Mouse (Mus musculus) lung, postnatal 10 days (tissue): Measurements from ENCODE around the gene Smad1.
"Not testable (repeated sequence)": the region's sequence is repeated elsewhere in the genome, so short reads cannot be mapped to it uniquely, and the experiment has no call there.

Experiments
- DNase-seq: peaks from one replicate; pipeline ENCODE4 v3.0.0; 2021

The Smad1 gene

GRCm38 (mm10) chr8:79398994-79399650, at the start of gene Smad1:
Gene Smad1 (minus strand): TSS chr8:79399518.
- peak; percentile 97 for DNase-seq

GRCm38 (mm10) chr8:79447260-79447853, 48.0 kb upstream of the Smad1 start:
- no peak for DNase-seq

- no peak for DNase-seq
Observed at GRCm38 (mm10) chr8:79443460-79444098, 44.3 kb upstream of the Smad1 start.

GRCm38 (mm10) chr8:79433953-79434500, 34.7 kb upstream of the Smad1 start:
- DNase-seq, result peak; percentile 5

DNA sequence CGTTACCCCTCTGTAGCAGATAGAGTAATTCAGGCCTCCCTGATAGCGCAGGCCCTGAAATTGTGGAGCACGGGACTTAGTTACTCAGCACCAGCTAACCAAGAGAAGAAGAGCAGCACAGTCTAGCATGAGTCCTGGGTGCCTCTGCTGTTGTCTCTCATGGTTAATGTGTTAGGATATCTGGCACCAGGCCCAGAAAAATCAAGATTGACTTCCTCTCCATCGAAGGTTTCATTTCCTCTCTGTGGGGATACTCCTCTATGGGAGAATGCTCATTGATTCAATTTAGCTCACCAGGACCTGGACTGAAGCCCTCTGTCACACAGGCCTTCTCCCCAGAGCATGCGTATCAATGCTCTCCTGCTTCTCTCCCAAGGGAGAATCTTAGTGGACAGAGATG, 15.6 kb upstream of the Smad1 start:
- DNase-seq, result peak; percentile 50

- DNase-seq, result no peak
Observed at GRCm38 (mm10) chr8:79410501-79410900, 11.2 kb upstream of the Smad1 start.

DNA sequence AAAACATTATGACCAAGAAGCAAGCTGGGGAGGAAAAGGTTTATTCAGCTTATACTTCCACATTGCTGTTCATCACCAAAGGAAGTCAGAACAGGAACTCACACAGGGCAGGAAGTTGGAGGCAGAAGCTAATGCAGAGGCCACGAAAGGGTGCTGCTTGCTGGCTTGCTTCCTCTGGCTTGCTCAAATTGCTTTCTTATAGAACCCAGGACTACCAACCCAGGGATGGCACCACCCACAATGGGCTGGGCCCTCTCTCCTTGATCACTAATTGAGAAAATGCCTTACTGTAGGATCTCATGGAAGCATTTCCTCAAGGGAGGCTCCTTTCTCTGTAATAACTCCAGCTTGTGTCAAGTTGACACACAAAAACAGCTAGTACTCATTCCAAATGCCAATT, 8.0 kb upstream of the Smad1 start:
- not testable (repeated sequence) for DNase-seq

- DNase-seq, result no peak
Observed at GRCm38 (mm10) chr8:79404895-79405557, 5.7 kb upstream of the Smad1 start.

- DNase-seq, result no peak
Observed at GRCm38 (mm10) chr8:79400671-79401070, 1.4 kb upstream of the Smad1 start.

GRCm38 (mm10) chr8:79398251-79398981, 902 bp downstream of the Smad1 start:
- peak; percentile 69 for DNase-seq

GRCm38 (mm10) chr8:79397705-79398250, 1.5 kb downstream of the Smad1 start:
- DNase-seq, result peak; percentile 30

DNA sequence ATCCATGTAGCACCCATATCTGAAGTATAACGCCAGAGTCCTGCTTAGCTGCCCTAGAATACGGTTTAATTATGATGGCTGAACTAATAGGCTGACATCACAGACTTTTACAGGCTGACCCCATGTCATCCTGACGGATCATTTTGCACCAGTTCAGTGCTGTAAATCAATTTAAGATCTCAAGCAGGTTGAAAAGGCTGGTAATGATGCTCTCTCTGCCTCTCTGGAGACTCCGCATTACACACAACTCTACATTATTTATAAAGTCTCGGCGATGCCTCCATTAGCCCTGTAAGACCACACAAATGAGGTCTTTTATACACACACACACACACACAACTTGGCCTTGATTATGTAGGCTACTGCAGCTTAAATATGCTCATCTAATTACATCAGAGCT, 2.4 kb downstream of the Smad1 start:
- no peak for DNase-seq

DNA sequence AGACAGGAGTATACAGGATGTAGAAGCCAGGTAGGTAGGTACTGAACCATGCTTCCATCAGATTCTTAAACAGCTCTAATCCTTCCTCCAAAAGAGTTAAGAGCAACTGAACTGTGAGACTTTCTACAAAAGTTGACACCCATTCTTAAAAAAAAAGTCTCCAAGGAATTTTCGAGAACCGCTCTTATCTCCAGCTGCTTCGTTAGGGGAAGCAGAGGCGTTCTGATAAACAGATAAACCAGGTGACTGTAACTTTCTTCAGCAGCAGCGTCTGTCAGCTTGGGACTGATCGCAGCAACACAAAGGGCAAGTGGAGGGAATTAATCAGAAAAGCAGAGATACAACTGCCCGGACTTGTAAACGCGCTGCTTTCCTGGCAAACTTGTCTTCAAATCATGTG, 5.3 kb downstream of the Smad1 start:
- DNase-seq, result no peak

DNA sequence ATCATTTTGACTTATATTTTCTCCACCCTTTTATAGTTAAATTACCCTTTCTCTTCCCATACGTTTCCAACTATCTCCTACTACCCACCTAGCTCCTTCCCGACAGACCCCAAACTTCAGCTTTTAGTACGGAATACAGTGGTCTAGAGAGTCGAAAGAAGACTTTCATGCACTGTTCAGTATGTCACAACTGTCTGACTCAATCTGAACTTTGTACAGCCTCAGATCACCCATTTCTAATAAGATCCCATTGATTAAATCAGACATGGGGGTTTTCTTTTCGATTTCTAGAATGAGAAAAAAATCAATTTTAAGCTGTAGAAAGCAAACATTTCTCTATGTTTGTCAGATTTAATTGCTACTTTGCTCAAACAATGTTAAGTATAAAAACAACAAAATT, 6.1 kb downstream of the Smad1 start:
- no peak for DNase-seq

- no peak for DNase-seq
Observed at GRCm38 (mm10) chr8:79392649-79393048, 6.7 kb downstream of the Smad1 start.

GRCm38 (mm10) chr8:79391454-79391853, 7.9 kb downstream of the Smad1 start:
- DNase-seq, result no peak

DNA sequence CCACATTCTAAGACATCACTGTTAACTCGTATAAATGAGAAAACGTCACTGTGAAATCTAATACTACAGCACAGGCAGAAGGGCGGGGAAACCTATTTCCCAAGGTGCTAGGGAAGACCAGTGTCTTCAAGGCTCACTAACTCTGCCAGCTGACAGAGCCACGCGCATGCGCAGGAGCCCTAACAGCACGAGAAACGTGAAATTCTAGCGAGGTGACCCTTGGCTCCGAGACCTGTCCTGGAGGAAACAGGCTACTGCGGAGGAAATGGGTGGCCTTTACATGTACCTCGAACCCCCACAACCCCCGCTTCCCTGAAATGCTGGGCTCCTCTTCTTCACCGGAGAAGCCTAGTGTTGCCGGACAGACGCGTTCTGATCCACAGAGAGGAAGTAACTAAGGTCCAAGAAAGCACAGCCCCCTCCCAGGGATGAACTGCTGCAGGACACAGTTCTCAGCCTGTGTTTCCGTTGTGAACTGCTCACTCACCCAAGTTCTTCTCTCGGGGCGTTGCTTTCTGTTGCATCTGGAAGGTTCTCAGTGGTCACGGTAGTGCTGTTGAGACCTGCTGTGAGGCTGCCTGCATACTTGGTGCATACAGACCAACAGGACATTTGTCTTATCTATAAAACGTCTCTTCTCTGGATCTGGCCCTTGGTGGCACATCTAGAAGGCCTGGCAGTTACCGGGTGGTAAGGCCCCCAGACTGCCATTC, 10.1 kb downstream of the Smad1 start:
- DNase-seq, result no peak

DNA sequence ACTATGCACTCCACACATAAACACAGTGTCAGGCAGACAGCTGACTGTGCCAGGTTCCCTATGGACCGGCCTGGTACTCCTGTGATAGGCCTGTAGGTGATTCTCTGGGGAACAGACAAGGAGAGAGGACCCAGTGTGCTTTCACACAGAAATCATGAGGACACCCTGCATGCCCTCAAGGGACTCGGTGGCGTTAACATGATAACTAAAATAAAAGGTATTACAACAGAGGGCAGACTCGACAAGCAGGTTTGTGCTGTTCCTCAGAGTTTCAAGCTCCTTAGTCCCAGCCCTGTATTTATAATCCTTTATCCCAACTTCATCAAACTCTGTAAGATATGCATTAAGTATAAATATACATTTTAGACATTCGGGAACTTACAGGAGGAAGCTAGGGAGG, 12.5 kb downstream of the Smad1 start:
- no peak for DNase-seq

DNA sequence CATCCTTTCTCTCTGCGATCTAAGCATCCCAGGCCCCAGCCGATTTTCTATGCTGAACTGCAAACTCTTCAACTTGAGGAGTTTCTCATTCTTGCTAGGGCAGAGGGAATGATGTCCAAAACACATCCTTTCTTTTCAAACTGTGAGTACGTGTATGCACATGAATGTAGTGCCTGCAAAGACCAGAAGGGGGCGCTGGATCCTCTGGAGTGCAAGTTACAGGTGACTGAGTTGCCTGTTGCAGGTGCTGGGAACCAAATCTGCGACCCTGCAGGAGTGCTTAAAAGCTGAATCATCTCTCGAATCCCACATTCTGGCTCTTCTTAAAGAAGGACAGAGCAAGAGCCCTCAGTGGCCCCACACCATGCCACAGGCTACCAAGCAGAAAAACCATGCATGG, 13.0 kb downstream of the Smad1 start:
- DNase-seq, result no peak

DNA sequence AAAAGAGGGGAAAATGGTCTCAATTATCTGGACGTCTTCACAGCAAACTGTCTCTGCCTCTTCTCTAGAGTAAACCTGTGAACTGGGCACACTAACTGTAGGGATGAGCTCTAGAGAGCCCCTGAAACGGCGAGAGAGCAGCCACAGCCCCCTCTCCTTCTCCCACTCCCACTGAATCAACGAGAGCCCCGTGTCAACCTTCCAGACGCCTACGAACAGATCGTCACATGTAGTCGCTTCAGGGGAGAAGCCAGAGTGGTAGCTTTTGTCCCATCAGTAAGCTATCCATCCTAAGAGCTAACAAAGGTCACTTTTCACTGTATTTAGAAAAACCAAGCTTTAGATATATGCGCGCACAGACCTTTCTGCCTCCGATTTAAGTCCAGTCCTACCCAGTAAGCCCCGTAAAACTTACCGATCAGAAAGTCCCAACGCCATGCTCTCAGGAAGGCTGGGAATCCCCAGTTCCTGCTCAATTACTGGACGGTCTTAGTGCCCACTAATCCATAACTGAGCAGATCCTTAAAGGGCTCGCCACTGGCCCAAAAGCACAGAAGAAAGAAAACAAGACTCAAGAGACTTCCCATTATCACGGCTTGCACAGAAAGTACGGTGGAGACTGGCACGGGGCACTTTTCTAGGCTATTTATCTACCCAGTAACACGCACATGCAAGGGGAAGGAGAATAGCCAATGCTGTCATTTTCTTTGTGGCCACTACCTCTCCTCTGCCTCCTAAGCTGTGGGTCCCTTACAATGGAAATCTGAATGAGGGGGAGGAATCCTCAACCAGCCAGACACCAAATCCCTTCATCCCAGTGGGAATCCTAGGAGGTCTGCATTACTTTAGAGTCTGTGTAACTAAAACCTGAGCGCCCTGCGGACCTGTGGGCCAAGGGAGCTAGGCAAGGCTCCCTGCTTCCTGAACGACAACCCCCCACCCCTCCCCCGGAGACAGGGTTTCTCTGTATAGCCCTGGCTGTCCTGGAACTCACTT, 14.7 kb downstream of the Smad1 start:
- DNase-seq, result no peak

- DNase-seq, result no peak
Observed at GRCm38 (mm10) chr8:79382857-79383262, 16.5 kb downstream of the Smad1 start.
